Mouse (Mus musculus): ENCODE data around the gene Rnf13. TPM values are rescaled to one million over a fixed set of nuclear protein-coding genes. Genes with fewer than 3 reads are reported as not detected.
"Not testable (repeated sequence)": the region's sequence is repeated elsewhere in the genome, so short reads cannot be mapped to it uniquely, and the experiment has no call there.

Gene Rnf13
- 84.8 and 94.8 TPM in 2 replicates for polyA plus RNA-seq (2015; fragmentation: Nextera tagmentation; extraction: Ambion mirVana)

GRCm38 (mm10) chr3:57735511-57736370 is at the start of gene Rnf13:
TSS of gene Rnf13 (plus strand) at chr3:57736062.
- peak; percentile 93 for DNase-seq (ENCODE audit: low spot score)

- DNase-seq (ENCODE audit: low spot score) = no peak
These were observed 44.1 kb upstream of the Rnf13 start for GRCm38 (mm10) chr3:57691772-57692171.

DNA sequence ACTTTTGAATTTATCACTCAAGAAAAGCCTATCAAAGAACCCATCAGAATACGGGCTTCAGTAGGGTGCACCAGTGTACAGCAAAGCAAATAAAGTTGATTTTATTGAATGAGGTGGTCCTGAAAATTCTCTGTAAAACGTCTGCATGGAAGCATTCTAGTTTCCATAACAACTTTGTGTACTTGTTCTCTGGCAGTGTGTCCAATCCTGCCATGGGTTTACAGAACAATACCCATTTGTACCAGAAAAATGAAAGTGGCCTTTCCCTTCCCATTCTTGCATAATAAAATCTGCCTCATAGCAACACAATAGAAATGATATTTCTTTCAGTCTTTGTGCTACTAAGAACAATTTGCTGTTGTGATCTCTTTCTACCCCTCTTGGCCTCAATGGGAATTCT is 43.1 kb upstream of the Rnf13 start, which contains the start of gene Ankub1:
Ankub1 (minus strand) TSS at position 81 of the 400 bp plus-strand sequence.
- no peak for DNase-seq (ENCODE audit: low spot score)

- no peak for DNase-seq (ENCODE audit: low spot score)
These were observed 39.6 kb upstream of the Rnf13 start for GRCm38 (mm10) chr3:57696249-57696648.

- no peak for DNase-seq (ENCODE audit: low spot score)
These were observed 39.1 kb upstream of the Rnf13 start for GRCm38 (mm10) chr3:57696779-57697178.

GRCm38 (mm10) chr3:57714151-57714550 is 21.7 kb upstream of the Rnf13 start:
- DNase-seq (ENCODE audit: low spot score) = no peak

GRCm38 (mm10) chr3:57732206-57732915 is 3.5 kb upstream of the Rnf13 start:
- no peak for DNase-seq (ENCODE audit: low spot score)

- no peak for DNase-seq (ENCODE audit: low spot score)
These were observed 695 bp downstream of the Rnf13 start for GRCm38 (mm10) chr3:57736419-57737095.

- no peak for DNase-seq (ENCODE audit: low spot score)
These were observed 4.0 kb downstream of the Rnf13 start for GRCm38 (mm10) chr3:57739830-57740229.

GRCm38 (mm10) chr3:57748576-57749267 is 12.9 kb downstream of the Rnf13 start:
- no peak for DNase-seq (ENCODE audit: low spot score)

DNA sequence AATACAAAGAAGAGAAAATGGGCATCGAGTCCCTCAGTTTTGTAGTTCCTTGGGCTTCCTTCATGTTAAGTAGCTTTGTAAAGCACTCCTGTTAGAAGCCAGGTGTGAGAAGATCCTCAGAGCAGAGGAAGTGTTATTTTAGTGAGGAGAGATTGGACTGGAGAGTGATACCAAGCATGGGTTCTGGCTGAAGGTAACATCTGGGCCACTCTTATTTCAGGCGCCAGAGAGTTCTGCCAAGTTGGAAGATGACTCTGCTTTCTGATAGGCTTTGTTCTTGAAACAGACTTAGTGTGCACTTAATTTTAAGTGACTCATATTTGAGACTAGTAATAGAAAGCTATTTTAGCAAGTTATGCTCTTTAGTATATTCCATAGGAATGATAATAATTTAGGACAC is 41.1 kb downstream of the Rnf13 start:
- DNase-seq (ENCODE audit: low spot score) = no peak

DNA sequence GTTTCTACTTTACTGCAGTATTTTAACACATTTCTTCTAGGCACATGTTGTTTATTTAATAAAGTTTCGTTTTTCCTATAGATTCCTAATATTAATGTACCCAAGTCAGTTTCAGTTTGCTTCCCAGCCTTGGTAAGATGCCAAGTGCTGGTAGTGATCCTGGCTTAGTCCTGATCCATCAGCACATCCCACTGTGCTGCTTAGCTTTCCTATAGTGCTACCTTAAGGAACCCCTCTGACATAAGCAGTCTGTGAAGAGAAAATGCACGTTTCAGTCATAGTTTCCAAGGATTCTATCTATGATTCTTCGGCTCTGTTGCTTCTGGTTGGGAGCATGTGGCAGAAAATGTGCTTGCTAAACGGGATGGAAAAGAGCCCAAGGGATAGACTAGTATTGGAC is 52.6 kb downstream of the Rnf13 start:
- DNase-seq (ENCODE audit: low spot score) = no peak

DNA sequence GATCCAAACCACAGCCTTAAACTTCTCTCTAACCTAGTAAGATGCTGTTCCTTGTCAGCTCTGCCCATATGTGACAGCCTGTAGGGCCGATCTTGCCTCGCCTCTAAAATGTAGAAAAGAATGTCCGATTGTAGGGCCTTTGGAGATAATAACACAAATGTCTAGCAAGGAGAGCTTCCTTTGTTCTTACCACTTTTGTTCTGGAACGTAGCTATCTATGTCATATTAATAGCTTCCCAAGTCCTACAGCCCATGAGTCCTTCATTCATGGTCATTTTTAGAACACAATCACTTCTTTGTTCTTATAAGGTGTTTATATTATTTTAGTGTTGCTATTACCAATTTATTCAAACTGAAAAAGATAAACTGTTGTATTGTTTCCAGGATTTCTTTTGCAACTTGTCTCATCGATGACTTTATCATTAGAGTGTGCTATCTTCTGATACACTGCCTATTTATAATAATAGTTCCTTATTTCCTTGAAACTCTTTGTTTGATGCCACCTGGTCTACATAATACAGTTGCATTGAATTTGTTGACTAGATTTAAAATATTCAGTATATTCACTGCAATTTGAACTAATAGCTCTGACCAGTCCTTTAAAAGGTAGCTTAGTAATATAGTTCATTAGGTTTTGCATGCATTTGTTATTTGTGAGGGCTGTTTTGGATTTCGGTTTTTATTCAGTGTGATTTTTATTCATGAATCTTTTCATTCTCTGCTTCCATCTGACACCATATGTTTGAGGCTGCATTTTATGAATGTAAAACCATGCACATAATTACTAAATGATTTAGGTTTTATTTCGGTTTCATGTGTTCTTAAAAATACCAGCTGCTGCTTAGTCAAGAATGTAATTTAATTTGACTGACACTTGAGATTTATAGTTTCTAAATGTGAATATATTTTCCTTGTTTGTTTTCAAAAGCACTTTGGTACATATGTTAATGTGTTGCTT is 53.4 kb downstream of the Rnf13 start:
- DNase-seq (ENCODE audit: low spot score) = no peak

- no peak for DNase-seq (ENCODE audit: low spot score)
These were observed 55.2 kb downstream of the Rnf13 start for GRCm38 (mm10) chr3:57791104-57791503.

DNA sequence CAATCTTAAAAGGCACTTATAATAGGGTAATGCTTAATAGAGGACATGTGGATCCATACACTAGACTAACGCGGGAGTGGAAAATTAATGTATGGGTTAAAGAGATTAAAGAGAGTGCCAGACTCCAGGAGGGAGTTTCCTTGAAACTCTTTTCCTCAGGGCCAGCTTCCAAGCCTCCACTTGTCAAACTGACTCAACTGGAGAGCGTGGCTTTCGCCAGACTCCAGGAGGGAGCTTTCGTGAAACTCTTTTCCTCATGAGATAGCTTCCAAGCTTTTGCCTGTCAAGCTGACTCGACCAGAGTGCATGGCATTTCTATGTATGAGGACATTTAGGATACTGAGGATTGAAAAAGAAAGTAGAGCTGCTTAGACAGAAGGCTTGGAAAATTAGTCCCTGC is 59.2 kb downstream of the Rnf13 start:
- DNase-seq (ENCODE audit: low spot score) = not testable (repeated sequence)

GRCm38 (mm10) chr3:57815447-57815846 is 79.6 kb downstream of the Rnf13 start:
- no peak for DNase-seq (ENCODE audit: low spot score)

- DNase-seq (ENCODE audit: low spot score) = no peak
These were observed 90.0 kb downstream of the Rnf13 start for GRCm38 (mm10) chr3:57825866-57826265.

GRCm38 (mm10) chr3:57833585-57833984 is 97.7 kb downstream of the Rnf13 start:
- DNase-seq (ENCODE audit: low spot score) = no peak

DNA sequence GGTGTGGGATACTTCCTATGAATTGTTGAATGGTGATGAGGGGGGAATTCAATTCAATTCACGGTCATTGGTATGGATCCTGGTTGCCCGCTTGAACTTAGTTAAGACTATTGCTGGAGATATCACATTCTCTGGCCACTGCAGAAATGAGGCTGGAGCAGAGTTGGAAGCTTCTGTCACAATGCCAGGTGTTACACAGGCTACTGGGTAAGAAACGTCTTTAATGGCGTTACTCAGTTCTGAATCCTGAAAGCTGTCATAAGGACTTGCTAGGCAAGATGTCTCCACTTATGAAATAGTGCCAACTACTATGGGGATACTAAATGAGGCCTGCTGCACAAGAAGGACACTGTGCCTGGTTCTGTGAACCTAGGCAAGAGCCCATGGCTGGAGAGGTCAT is 101.0 kb downstream of the Rnf13 start:
- DNase-seq (ENCODE audit: low spot score) = no peak

- DNase-seq (ENCODE audit: low spot score) = peak; percentile 60
These were observed 107.9 kb downstream of the Rnf13 start for GRCm38 (mm10) chr3:57843775-57844174.
